Mouse (Mus musculus) heart, adult 2 months (tissue): Measurements from ENCODE around the gene Gpr132. TPM values are rescaled to one million over a fixed set of nuclear protein-coding genes. Genes with fewer than 3 reads are reported as not detected.
A peak's percentile ranks its signal among the peaks of the same experiment; 100 is the strongest.

Experiments used
- DNase-seq, 2 experiments: peaks; one replicate each; pipeline ENCODE4 v3.0.0; 2021
- H3K27ac ChIP-seq: fragments of 200-600 bp; 2 replicates; pipeline ENCODE4 v1.8.1; 2022
- H3K27me3 ChIP-seq: fragments of 200-500 bp; 2 replicates; pipeline ENCODE4 v1.6.1; 2012; ENCODE audit warnings: mild to moderate bottlenecking, low read length, inconsistent platforms, mixed read lengths; ENCODE audit not compliant: control insufficient read depth, insufficient read depth
- H3K36me3 ChIP-seq: fragments of 200-500 bp; 2 replicates; pipeline ENCODE4 v1.6.1; 2012; ENCODE audit warnings: low read length, inconsistent platforms; ENCODE audit not compliant: control insufficient read depth, insufficient read depth
- H3K4me1 ChIP-seq: fragments of 200-500 bp; 2 replicates; pipeline ENCODE4 v1.6.1; 2011; ENCODE audit warnings: low read length; ENCODE audit not compliant: control insufficient read depth, insufficient read depth
- H3K4me3 ChIP-seq: fragments of 200-600 bp; 2 replicates; pipeline ENCODE4 v1.8.1; 2022
- H3K79me2 ChIP-seq: fragments of 200-500 bp; replicated peaks from 2 replicates; pipeline ENCODE4 v1.6.1; 2012; ENCODE audit warnings: mild to moderate bottlenecking, inconsistent platforms, low read length, moderate library complexity, mixed read lengths; ENCODE audit not compliant: control insufficient read depth, insufficient read depth
- H3K9ac ChIP-seq: fragments of 200-500 bp; 2 replicates; pipeline ENCODE4 v1.6.1; 2012; ENCODE audit warnings: low read depth, mild to moderate bottlenecking, control low read depth, inconsistent platforms, low read length, mixed read lengths
- CTCF ChIP-seq: fragments of 200-600 bp; IDR thresholded peaks from 2 replicates; pipeline ENCODE4 v1.8.1; 2022; ENCODE audit warnings: antibody characterized with exemption, mild to moderate bottlenecking, moderate library complexity
- EP300 ChIP-seq: fragments of 200-500 bp; IDR thresholded peaks from 2 replicates; pipeline ENCODE4 v1.6.1; 2011; ENCODE audit warnings: low read depth, low read length, control low read depth; ENCODE audit not compliant: insufficient read depth
- POLR2A ChIP-seq: fragments of 200-500 bp; IDR thresholded peaks from 2 replicates; pipeline ENCODE4 v1.6.1; 2011; ENCODE audit warnings: mild to moderate bottlenecking, low read depth, low read length, control low read depth; ENCODE audit not compliant: insufficient read depth
- WGBS: fragments of 180-500 bp; shearing (Covaris S2); methylation state at CpG from one replicate; pipeline ENCODE4 v1.1.7; 2018; 5-methylcytosine and 5-hydroxymethylcytosine counted together
- intact Hi-C: fragments of 180-260 bp; cut with DNase I; formaldehyde crosslinking; loops from one replicate; pipeline ENCODE4 v1.15.1; 2025
- polyA plus RNA-seq: library from polyadenylated mRNA; depleted of rRNA; stranded (reverse); fragments of >200 nt; gene quantifications from 2 replicates; pipeline ENCODE4 v1.2.3, GENCODE M21; 2012
- total RNA-seq, 2 experiments: library from RNA; stranded (reverse); gene quantifications; 2 replicates each; pipeline ENCODE4 v1.2.3; 2021

Gene Gpr132
- total and polyA plus RNA-seq, 3 experiments = 0.29 to 2.0 (median 0.36) TPM

GRCm38 (mm10) chr12:112809641-112810040, 58.4 kb downstream of the Gpr132 start:
- Histone ChIP-seq H3K27ac (peak overlapping the region; percentile 9; the same call in 1 of the 2 replicates), H3K27me3 (no peaks in the 10 kb centered on the region), H3K9ac (peak overlapping the region; percentile 65), H3K4me1 (no peaks in the 10 kb centered on the region; the same call in 1 of the 2 replicates), H3K79me2 (no peaks in the 10 kb centered on the region), H3K4me3 (peak overlapping the region; percentile 71), H3K36me3 (no peaks in the 10 kb centered on the region)
- intact Hi-C loops = loop anchor here (2.0 kb wide), 1 partner anchor 21 kb away; no protein-coding TSS in a partner anchor
- TF ChIP-seq POLR2A (no peak), CTCF (no peak), EP300 (no peak)
- WGBS = 17% methylated on average over 8 of the region's 8 CpGs
- DNase-seq = no peak

- Histone ChIP-seq H3K36me3 (no peaks in the 10 kb centered on the region), H3K27me3 (no peaks in the 10 kb centered on the region), H3K4me3 (peak within 1 kb of the TSS; percentile 71), H3K27ac (peak within 1 kb of the TSS; percentile 20; the same call in 1 of the 2 replicates), H3K9ac (peak within 1 kb of the TSS; percentile 65), H3K4me1 (no peaks in the 10 kb centered on the region; the same call in 1 of the 2 replicates), H3K79me2 (no peaks in the 10 kb centered on the region)
- 0 out of 2 replicates have a peak, but pooled peaks have one; percentile 30 for TF ChIP-seq EP300
- peak; percentile 71 for TF ChIP-seq CTCF
- TF ChIP-seq POLR2A = peak; percentile 70
- intact Hi-C loops = loop anchor here (2.0 kb wide), 1 partner anchor 22 kb away; no protein-coding TSS in a partner anchor
- DNase-seq = peak; percentile 94
- WGBS = 1% methylated on average over 64 of the region's 64 CpGs
Measured at GRCm38 (mm10) chr12:112808587-112809364, 59.3 kb downstream of the Gpr132 start, which contains the start of gene Clba1. TSS of gene Clba1 (plus strand) at chr12:112808937.

DNA sequence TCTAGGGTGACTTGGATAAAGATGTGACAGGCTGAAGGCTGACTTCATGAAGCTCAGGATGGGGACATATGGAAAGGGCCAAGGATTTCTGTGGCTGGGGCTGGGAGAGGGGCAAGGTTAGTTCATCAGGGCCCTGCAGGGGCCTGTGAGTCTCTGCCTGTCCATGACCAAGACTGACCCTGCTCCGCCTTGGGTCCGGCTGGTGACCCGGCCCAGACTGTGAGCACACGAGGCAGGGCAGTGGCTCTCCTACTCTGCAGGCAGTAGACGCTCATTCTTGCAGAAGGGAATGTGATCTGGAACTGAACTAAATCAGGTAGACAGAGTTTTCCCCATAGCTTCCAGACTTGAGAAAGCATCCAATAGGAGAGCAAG, 59.8 kb downstream of the Gpr132 start:
- Histone ChIP-seq H3K27me3 (no peaks in the 10 kb centered on the region), H3K4me1 (no peaks in the 10 kb centered on the region; the same call in 1 of the 2 replicates), H3K36me3 (no peaks in the 10 kb centered on the region), H3K4me3 (peak overlapping the region; percentile 71), H3K9ac (0 out of 2 replicates have a peak overlapping the region, but pooled peaks have one; percentile 2), H3K79me2 (no peaks in the 10 kb centered on the region), H3K27ac (peak overlapping the region; percentile 20; the same call in 1 of the 2 replicates)
- DNase-seq = no peak
- TF ChIP-seq EP300 (no peak), CTCF (no peak)
- WGBS = 76% methylated on average over 5 of the region's 5 CpGs
- intact Hi-C loops = loop anchor here (2.0 kb wide), 1 partner anchor 23 kb away; no protein-coding TSS in a partner anchor

DNA sequence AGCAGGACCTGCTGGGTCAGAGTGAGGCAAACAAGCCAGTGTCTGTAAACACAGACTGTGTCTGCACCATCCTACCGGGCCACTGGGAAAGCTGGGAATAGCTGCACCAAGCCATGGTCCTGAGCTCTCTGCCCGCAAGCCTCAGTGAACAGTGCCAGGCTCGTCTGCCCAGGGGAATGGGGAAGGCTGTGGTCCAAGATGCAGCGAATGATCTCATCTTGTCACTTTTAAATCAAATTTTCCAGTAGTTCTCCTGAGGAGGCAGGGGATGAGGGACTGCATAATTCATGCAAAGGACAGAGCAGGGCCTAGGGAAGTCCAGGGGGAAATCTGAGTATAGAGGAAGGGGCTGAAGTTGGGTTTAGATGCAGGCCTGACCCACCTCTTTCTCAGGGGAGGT, 60.2 kb downstream of the Gpr132 start:
- TF ChIP-seq EP300 = no peak
- no peak for TF ChIP-seq POLR2A
- Histone ChIP-seq H3K27ac (no peak overlapping the region), H3K4me1 (no peaks in the 10 kb centered on the region; the same call in 1 of the 2 replicates), H3K79me2 (no peaks in the 10 kb centered on the region), H3K27me3 (no peaks in the 10 kb centered on the region), H3K4me3 (no peak overlapping the region), H3K9ac (no peak overlapping the region), H3K36me3 (no peaks in the 10 kb centered on the region)
- 89% methylated on average over 4 of the region's 4 CpGs for WGBS
- DNase-seq = no peak
- intact Hi-C loops = loop anchor here (2.0 kb wide), 1 partner anchor 23 kb away; no protein-coding TSS in a partner anchor

- no peaks in the 10 kb centered on the region for H3K36me3 ChIP-seq
- DNase-seq = no peak
Measured at GRCm38 (mm10) chr12:112806044-112806443, 62.0 kb downstream of the Gpr132 start.

More at GRCm38 (mm10) chr12:112806044-112806443, 62.0 kb downstream of the Gpr132 start:
- 70% methylated on average over 6 of the region's 6 CpGs for WGBS
- intact Hi-C loops = no loop called here
- Histone ChIP-seq H3K79me2 (no peaks in the 10 kb centered on the region), H3K4me3 (no peak overlapping the region), H3K9ac (no peak overlapping the region), H3K27ac (no peak overlapping the region), H3K27me3 (peaks cover 2% of the 10 kb centered on the region; the same call in 1 of the 2 replicates), H3K4me1 (peaks cover 1% of the 10 kb centered on the region; the same call in 1 of the 2 replicates)
- no peak for TF ChIP-seq EP300
- no peak for TF ChIP-seq POLR2A
- TF ChIP-seq CTCF = no peak
